21 mouse cellular contexts compared by ENCODE assay signal in the genomic region with DNA sequence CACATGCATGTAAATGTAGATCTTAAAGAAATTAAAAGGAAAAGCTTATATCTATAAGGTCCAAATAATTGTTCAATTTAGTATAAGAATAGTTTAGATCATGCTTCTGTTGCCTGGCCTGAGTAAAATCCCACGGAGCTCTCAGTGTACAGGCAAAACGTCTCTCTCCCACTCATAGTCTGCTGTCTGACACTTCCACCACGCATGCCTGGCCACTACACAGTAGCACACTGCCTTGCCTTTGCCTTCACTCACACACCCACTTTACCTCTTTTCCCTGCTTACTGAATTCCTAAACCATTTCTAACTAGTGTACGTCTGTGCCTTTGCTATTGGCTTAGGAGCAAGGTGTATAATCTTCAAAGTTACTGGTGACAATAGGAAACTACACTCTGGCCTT.
DNase-seq lines count a peak whose midpoint lies in the region; TF ChIP-seq lines count a peak whose summit lies in the region.
"Had no signal": no experiment of that assay in that cellular context is flagged by ENCODE, and none has a peak within 500 bp of the region (broad histone marks: within the 10 kb centered on the region; RNA-seq: fewer than 3 reads in every experiment).

No protein-coding gene starts in this region.

- DNase-seq in layer of hippocampus, adult 2 months (ENCODE audit: low spot score in 2 of 2), result no peak
- no peak for DNase-seq in layer of hippocampus, adult 9-10 months (ENCODE audit: low spot score)
- peak; percentile 21 for DNase-seq in right cerebral cortex, adult 18-20 months
- no peak for DNase-seq in right cerebral cortex, postnatal 4 days
- peak; percentile 38 for DNase-seq in telencephalon, adult 2 months (ENCODE audit: low read depth, low spot score)
- DNase-seq in adrenal gland, adult 18-20 months (ENCODE audit: low spot score in 2 of 2), result no peak
- DNase-seq: adrenal gland, adult 8-10 months; adrenal gland, postnatal 14 days; adrenal gland, postnatal 36 days; cerebellum, adult 11 months; cerebellum, adult 18-20 months; cerebellum, adult 8-10 months; cerebellum, adult 9-11 months; cerebellum, postnatal 14 days; cerebellum, postnatal 36 days; embryo, embryonic 11 days had no signal

- H3K4me3 ChIP-seq in layer of hippocampus, adult 2 months, result no peak overlapping the region
- H3K4me3 ChIP-seq: embryonic facial prominence, embryonic 13.5 days; embryonic facial prominence, embryonic 15.5 days; erythroblast, embryonic 14.5 days; forebrain, embryonic 10.5 days; forebrain, embryonic 12.5 days had no signal

- no peak for TF ChIP-seq CTCF in layer of hippocampus, adult 2 months (conservative IDR thresholded peaks at IDR 0.05)

- H3K27ac ChIP-seq in layer of hippocampus, adult 2 months, result peak overlapping the region; percentile 8
- H3K27ac ChIP-seq: embryonic facial prominence, embryonic 13.5 days; embryonic facial prominence, embryonic 15.5 days; forebrain, embryonic 10.5 days; forebrain, embryonic 12.5 days had no signal

Comparison
In these comparisons a context has a peak if more than half of its experiments do, and no peak if none do; other contexts are left out.
1. DNase-seq: peak in right cerebral cortex, adult 18-20 months (single experiment) and telencephalon, adult 2 months (single experiment); none in layer of hippocampus, adult 2 months (0 of 2), layer of hippocampus, adult 9-10 months (single experiment), right cerebral cortex, postnatal 4 days (single experiment) and adrenal gland, adult 18-20 months (0 of 2).